In genomic region chr9:45118552-45118951, GRCm38 (mm10) we compare ENCODE assay signal across 8 mouse cellular contexts. TPM values are rescaled to one million over a fixed set of nuclear protein-coding genes. Genes with fewer than 3 reads are reported as not detected.
A peak's percentile ranks its signal among the peaks of the same experiment; 100 is the strongest.
DNase-seq lines count a peak whose midpoint lies in the region; ATAC-seq and TF ChIP-seq lines count a peak whose summit lies in the region.

No protein-coding gene starts in this region.

- 22% methylated on average over 10 of the region's 10 CpGs for WGBS in heart, embryonic 14.5 days
- WGBS in heart, adult 2 months, result 33% methylated on average over 10 of the region's 10 CpGs
- WGBS in forebrain, embryonic 15.5 days, result 22% methylated on average over 10 of the region's 10 CpGs
- 31% methylated on average over 10 of the region's 10 CpGs for WGBS in midbrain, embryonic 10.5 days

- H3K9me3 ChIP-seq in heart, embryonic 14.5 days (ENCODE audit: control insufficient read depth, low read length), result no peaks in the 10 kb centered on the region
- H3K9me3 ChIP-seq in forebrain, embryonic 15.5 days, result no peaks in the 10 kb centered on the region
- no peaks in the 10 kb centered on the region for H3K9me3 ChIP-seq in midbrain, embryonic 10.5 days (replicated peaks)

- H3K4me1 ChIP-seq in heart, embryonic 14.5 days (ENCODE audit: control insufficient read depth in 2 of 2, insufficient read depth in 2 of 2, low read length in 2 of 2), result peaks cover 10 to 17% of the 10 kb centered on the region in 2 experiments
- H3K4me1 ChIP-seq in heart, adult 2 months (ENCODE audit: control insufficient read depth, insufficient read depth, low read length), result peaks cover 1% of the 10 kb centered on the region; the same call in 1 of the 2 replicates
- peaks cover 40% of the 10 kb centered on the region for H3K4me1 ChIP-seq in forebrain, embryonic 15.5 days
- peaks cover 32% of the 10 kb centered on the region for H3K4me1 ChIP-seq in midbrain, embryonic 10.5 days

- no peak for TF ChIP-seq POLR2A in heart, adult 2 months (IDR thresholded peaks at IDR 0.05; ENCODE audit: insufficient read depth, low read depth, low read length)

- ATAC-seq in heart, embryonic 14.5 days (ENCODE audit: insufficient number of reproducible peaks, insufficient read depth, low FRiP score, low read depth), result no peak
- ATAC-seq in forebrain, embryonic 15.5 days (replicated peaks), result no peak

- peak overlapping the region; percentile 64 for H3K4me2 ChIP-seq in heart, embryonic 14.5 days (ENCODE audit: low read length)
- H3K4me2 ChIP-seq in forebrain, embryonic 15.5 days (replicated peaks), result peak overlapping the region; percentile 50

- H3K27ac ChIP-seq in heart, embryonic 14.5 days (replicated peaks in 1 of 2; ENCODE audit: control insufficient read depth in 1 of 2, insufficient read depth in 1 of 2, low read depth in 2 of 2, low read length in 2 of 2), result no peak overlapping the region
- no peak overlapping the region for H3K27ac ChIP-seq in heart, adult 2 months
- no peak overlapping the region for H3K27ac ChIP-seq in forebrain, embryonic 15.5 days (replicated peaks)
- H3K27ac ChIP-seq in midbrain, embryonic 10.5 days (replicated peaks), result peak overlapping the region; percentile 86

- peak overlapping the region; percentile 67 to 68 for H3K4me3 ChIP-seq in heart, embryonic 14.5 days (ENCODE audit: control insufficient read depth in 1 of 2, insufficient read depth in 1 of 2, low read depth in 1 of 2, low read length in 2 of 2)
- H3K4me3 ChIP-seq in heart, adult 2 months, result no peak overlapping the region
- peak overlapping the region; percentile 62 for H3K4me3 ChIP-seq in forebrain, embryonic 15.5 days
- H3K4me3 ChIP-seq in midbrain, embryonic 10.5 days, result peak overlapping the region; percentile 60

- H3K27me3 ChIP-seq in heart, embryonic 14.5 days (ENCODE audit: control insufficient read depth, insufficient read depth, low read length), result peaks cover 7% of the 10 kb centered on the region; the same call in 1 of the 2 replicates
- no peaks in the 10 kb centered on the region; the same call in 1 of the 2 replicates for H3K27me3 ChIP-seq in heart, adult 2 months (ENCODE audit: control insufficient read depth, insufficient read depth, low read length)
- 0 out of 2 replicates have a peak, but pooled peaks cover 3% of the 10 kb centered on the region for H3K27me3 ChIP-seq in forebrain, embryonic 15.5 days
- H3K27me3 ChIP-seq in midbrain, embryonic 10.5 days (ENCODE audit: low read depth, poor library complexity, severe bottlenecking), result peaks cover 48% of the 10 kb centered on the region

- no peak for TF ChIP-seq CTCF in heart, adult 2 months (IDR thresholded peaks at IDR 0.05)

- H3K79me2 ChIP-seq in heart, adult 2 months (replicated peaks; ENCODE audit: control insufficient read depth, insufficient read depth, low read length), result no peaks in the 10 kb centered on the region

- no peak for TF ChIP-seq EP300 in heart, adult 2 months (IDR thresholded peaks at IDR 0.05; ENCODE audit: insufficient read depth, low read depth, low read length)

- no peaks in the 10 kb centered on the region for H3K36me3 ChIP-seq in heart, embryonic 14.5 days (ENCODE audit: control insufficient read depth, insufficient read depth, low read length)
- H3K36me3 ChIP-seq in heart, adult 2 months (ENCODE audit: control insufficient read depth, insufficient read depth, low read length), result no peaks in the 10 kb centered on the region
- H3K36me3 ChIP-seq in forebrain, embryonic 15.5 days, result no peaks in the 10 kb centered on the region
- H3K36me3 ChIP-seq in midbrain, embryonic 10.5 days, result no peaks in the 10 kb centered on the region

- no peak for DNase-seq in heart, adult 2 months
- DNase-seq in cerebellum, adult 18-20 months, result peak; percentile 91 to 95
- no peak for DNase-seq in midbrain, embryonic 10.5 days (ENCODE audit: low spot score)
- DNase-seq in natural killer cell, adult 2 months (ENCODE audit: low spot score in 2 of 2), result no peak
- DNase-seq in thymus, postnatal 10 days (ENCODE audit: low spot score in 2 of 2), result no peak
- no peak for DNase-seq in embryo, embryonic 11 days

- peak overlapping the region; percentile 78 for H3K9ac ChIP-seq in heart, embryonic 14.5 days (ENCODE audit: low read length)
- H3K9ac ChIP-seq in heart, adult 2 months (ENCODE audit: low read depth, low read length), result no peak overlapping the region
- peak overlapping the region; percentile 76 for H3K9ac ChIP-seq in forebrain, embryonic 15.5 days (replicated peaks)

- intact Hi-C loops in heart, adult 2 months (cut with DNase I), result no loop called here

RNA-seq across cellular contexts. Expression of gene Scn2b, which starts 1.0 kb away (rescaled TPM):
- 1.4 TPM in 2 replicates for polyA plus RNA-seq in heart, embryonic 14.5 days (2014; fragmentation: Nextera tagmentation; extraction: Ambion mirVana)
- total RNA-seq in heart, adult 2 months (2021), result 1 to 10 TPM; 1.2 to 1.3 TPM
- polyA plus RNA-seq in heart, adult 2 months (2012; rRNA removed), result 0.23 and 0.31 TPM in 2 replicates
- 5.3 and 5.7 TPM in 2 replicates for polyA plus RNA-seq in forebrain, embryonic 15.5 days (2015; fragmentation: Nextera tagmentation; extraction: Ambion mirVana)
- 4.2 and 5.6 TPM in 2 replicates for polyA plus RNA-seq in midbrain, embryonic 10.5 days (2016; fragmentation: Nextera tagmentation; extraction: Ambion mirVana)

RNA-seq across cellular contexts. Expression of gene Scn4b, which starts 19.6 kb away (rescaled TPM):
- 0.11 TPM in 1 of 2 replicates, not detected in the other for polyA plus RNA-seq in heart, embryonic 14.5 days (2014; fragmentation: Nextera tagmentation; extraction: Ambion mirVana)
- 10 to 100 TPM; 14.2 to 16.9 TPM for total RNA-seq in heart, adult 2 months (2021)
- 5.1 and 8.3 TPM in 2 replicates for polyA plus RNA-seq in heart, adult 2 months (2012; rRNA removed)
- polyA plus RNA-seq in forebrain, embryonic 15.5 days (2015; fragmentation: Nextera tagmentation; extraction: Ambion mirVana), result 0.10 and 0.34 TPM in 2 replicates
- 0.16 and 0.28 TPM in 2 replicates for polyA plus RNA-seq in midbrain, embryonic 10.5 days (2016; fragmentation: Nextera tagmentation; extraction: Ambion mirVana)

RNA-seq across cellular contexts. Expression of gene Jaml, which starts 39.6 kb away (rescaled TPM):
- 0.18 and 0.28 TPM in 2 replicates for polyA plus RNA-seq in heart, embryonic 14.5 days (2014; fragmentation: Nextera tagmentation; extraction: Ambion mirVana)
- total RNA-seq in heart, adult 2 months (2021), result under 1 TPM; 0.20 to 0.29 TPM
- polyA plus RNA-seq in heart, adult 2 months (2012; rRNA removed), result 0.14 and 0.18 TPM in 2 replicates
- 0.45 TPM in 1 of 2 replicates, not detected in the other for polyA plus RNA-seq in forebrain, embryonic 15.5 days (2015; fragmentation: Nextera tagmentation; extraction: Ambion mirVana)
- 0.10 and 0.14 TPM in 2 replicates for polyA plus RNA-seq in midbrain, embryonic 10.5 days (2016; fragmentation: Nextera tagmentation; extraction: Ambion mirVana)

Comparison
In these comparisons a context has a peak if more than half of its experiments do, and no peak if none do; other contexts are left out.
1. DNase-seq: peak in cerebellum, adult 18-20 months (2 of 2); none in heart, adult 2 months (0 of 2), midbrain, embryonic 10.5 days (single experiment), natural killer cell, adult 2 months (0 of 2), thymus, postnatal 10 days (0 of 2) and embryo, embryonic 11 days (single experiment).